ENCODE assay signal across 1 mouse cellular context in the genomic region with DNA sequence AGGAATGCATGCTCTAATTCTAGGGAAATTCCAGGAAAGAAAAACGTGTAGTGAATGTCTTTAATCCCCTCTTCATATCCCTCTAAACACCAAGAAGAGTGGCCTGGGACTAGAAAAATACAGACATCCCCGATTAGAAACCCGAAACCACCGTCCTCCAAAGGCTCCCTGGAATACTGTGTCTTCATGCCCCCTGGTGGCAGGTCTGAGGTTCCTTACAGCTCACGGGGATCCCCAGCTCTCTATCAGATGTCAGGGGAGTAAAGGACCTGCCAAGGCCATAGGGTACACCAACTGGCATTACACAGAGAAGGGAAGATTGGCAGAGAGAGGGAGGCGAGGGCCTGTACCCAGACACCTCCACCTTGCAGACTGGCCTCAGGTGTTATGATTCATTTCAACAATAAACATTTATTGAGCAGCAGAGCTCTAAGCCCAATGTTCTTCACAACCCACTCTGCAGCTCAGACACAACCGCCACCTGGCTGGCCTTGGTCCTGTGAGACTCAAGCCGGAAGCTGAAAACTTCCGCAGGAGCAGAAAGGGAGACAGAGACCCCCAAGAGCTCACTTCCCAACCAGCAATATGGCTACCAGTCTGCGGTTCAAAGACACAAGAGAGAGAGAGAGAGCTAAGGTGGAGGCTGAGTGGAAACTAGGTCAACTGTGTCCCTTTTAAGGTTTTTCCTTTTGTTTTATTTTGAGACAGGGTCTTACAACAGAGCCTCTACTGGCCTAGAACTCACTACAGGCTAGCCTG.
A peak's percentile ranks its signal among the peaks of the same experiment; 100 is the strongest.
TF ChIP-seq lines count a peak whose summit lies in the region.

No protein-coding gene starts in this region.

TF ChIP-seq in CH12.LX, 34 proteins besides CTCF, POLR2A, EP300 and RAD21:
- TF ChIP-seq SMC3 (IDR thresholded peaks at IDR 0.05; ENCODE audit: low read depth, low read length): peak; percentile 96
- no peak for TF ChIP-seq GABPA (IDR thresholded peaks at IDR 0.05; ENCODE audit: insufficient replicate concordance, low read depth, low read length)
- no peak for TF ChIP-seq MAFK (IDR thresholded peaks at IDR 0.05; ENCODE audit: insufficient replicate concordance, low read length)
- no peak for TF ChIP-seq E2F4 (IDR thresholded peaks at IDR 0.05; ENCODE audit: insufficient replicate concordance, low read depth, low read length)
- no peak for TF ChIP-seq ZKSCAN1 (IDR thresholded peaks at IDR 0.05; ENCODE audit: borderline replicate concordance, low read depth, low read length)
TF ChIP-seq in CH12.LX: peak in this region for 1.
